Mouse (Mus musculus): ENCODE measurements around the gene Slc12a4.

GRCm38 (mm10) chr8:105964506-105965265 lies 1.2 kb downstream of the Slc12a4 start:
- TF ChIP-seq GATA1 (IDR thresholded peaks at IDR 0.05; ENCODE audit: low read length) (no peak), TAL1 (IDR thresholded peaks at IDR 0.05; ENCODE audit: low read length) (no peak)

Measured in erythroblast, embryonic 14.5 days (primary cell).